In the genomic region with DNA sequence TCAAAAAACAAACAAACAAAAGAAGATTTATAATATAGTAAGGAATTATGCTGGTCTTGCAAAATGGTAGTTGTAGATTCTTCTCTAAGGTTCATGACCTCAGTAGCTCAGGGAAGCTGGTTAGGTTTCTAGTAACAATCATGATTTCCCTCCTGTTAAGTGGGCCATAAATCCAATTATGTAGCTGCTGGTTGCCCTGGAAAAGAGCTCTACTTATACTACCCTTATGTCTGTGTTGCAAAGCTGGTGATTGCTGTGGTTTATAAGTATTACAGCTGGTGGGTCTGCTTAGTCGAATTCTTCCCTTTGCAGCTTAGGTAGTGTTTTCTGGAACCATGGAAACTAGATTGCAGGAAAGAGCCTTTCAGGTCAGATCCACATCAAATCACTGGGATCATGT, we compare ENCODE assay signal across 25 mouse cellular contexts.
"Had no signal": no experiment of that assay in that cellular context is flagged by ENCODE, and none has a peak within 500 bp of the region (broad histone marks: within the 10 kb centered on the region; RNA-seq: fewer than 3 reads in every experiment).

No protein-coding gene starts in this region.

- DNase-seq: gastrocnemius, adult 2 months; gastrocnemius, postnatal 10 days; gastrocnemius, postnatal 25 days; heart, adult 18-20 months; heart, postnatal 10 days; heart, postnatal 4 days; kidney, adult 18-20 months; kidney, adult 8-10 months; kidney, postnatal 10 days; kidney, postnatal 25 days; kidney, postnatal 4 days; liver; liver, embryonic 13.5 days had no signal

- H3K9ac ChIP-seq: heart, embryonic 12.5 days; hindbrain, embryonic 12.5 days; hindbrain, embryonic 14.5 days; limb, embryonic 12.5 days; liver, embryonic 13.5 days; liver, embryonic 15.5 days had no signal

- H3K27ac ChIP-seq: gastrocnemius, adult 2 months; heart, embryonic 10.5 days; hindbrain, embryonic 10.5 days; hindbrain, embryonic 12.5 days; hindbrain, embryonic 14.5 days; layer of hippocampus, adult 2 months; left cerebral cortex, adult 2 months; limb, embryonic 12.5 days; liver, embryonic 13.5 days; liver, embryonic 15.5 days had no signal

- H3K4me2 ChIP-seq: heart, embryonic 12.5 days; hindbrain, embryonic 12.5 days; hindbrain, embryonic 14.5 days; limb, embryonic 12.5 days; liver, embryonic 11.5 days; liver, embryonic 13.5 days; liver, embryonic 15.5 days had no signal

- H3K9me3 ChIP-seq: heart, embryonic 10.5 days; heart, embryonic 12.5 days; hindbrain, embryonic 10.5 days; hindbrain, embryonic 12.5 days; limb, embryonic 12.5 days; liver, embryonic 13.5 days; liver, embryonic 15.5 days had no signal

- H3K4me3 ChIP-seq: gastrocnemius, adult 2 months; heart, embryonic 10.5 days; heart, embryonic 12.5 days; hindbrain, embryonic 10.5 days; hindbrain, embryonic 12.5 days; layer of hippocampus, adult 2 months; left cerebral cortex, adult 2 months; limb, embryonic 12.5 days; liver, embryonic 13.5 days; liver, embryonic 15.5 days had no signal

- H3K27me3 ChIP-seq: heart, embryonic 12.5 days; hindbrain, embryonic 12.5 days; limb, embryonic 12.5 days; liver, embryonic 13.5 days; liver, embryonic 15.5 days had no signal

- H3K36me3 ChIP-seq: heart, embryonic 10.5 days; heart, embryonic 12.5 days; hindbrain, embryonic 10.5 days; hindbrain, embryonic 12.5 days; limb, embryonic 12.5 days; liver, embryonic 13.5 days; liver, embryonic 15.5 days had no signal

- H3K4me1 ChIP-seq: heart, embryonic 10.5 days; heart, embryonic 12.5 days; hindbrain, embryonic 10.5 days; hindbrain, embryonic 12.5 days; liver, embryonic 13.5 days; liver, embryonic 15.5 days had no signal

- ATAC-seq: hindbrain, embryonic 16.5 days; intestine, embryonic 16.5 days had no signal
